Mouse (Mus musculus) right cerebral cortex, adult 18-20 months (tissue): Measurements from ENCODE around the gene Klhl26.
A peak's percentile ranks its signal among the peaks of the same experiment; 100 is the strongest.

Experiments used
- DNase-seq: peaks from one replicate; pipeline ENCODE4 v3.0.0; 2022; ENCODE audit warnings: mixed read lengths

Klhl26 gene

GRCm38 (mm10) chr8:70500386-70501301 lies 23.9 kb upstream of the Klhl26 start:
- DNase-seq: no peak

- no peak for DNase-seq
Measured at GRCm38 (mm10) chr8:70495771-70496062, 18.9 kb upstream of the Klhl26 start.

DNA sequence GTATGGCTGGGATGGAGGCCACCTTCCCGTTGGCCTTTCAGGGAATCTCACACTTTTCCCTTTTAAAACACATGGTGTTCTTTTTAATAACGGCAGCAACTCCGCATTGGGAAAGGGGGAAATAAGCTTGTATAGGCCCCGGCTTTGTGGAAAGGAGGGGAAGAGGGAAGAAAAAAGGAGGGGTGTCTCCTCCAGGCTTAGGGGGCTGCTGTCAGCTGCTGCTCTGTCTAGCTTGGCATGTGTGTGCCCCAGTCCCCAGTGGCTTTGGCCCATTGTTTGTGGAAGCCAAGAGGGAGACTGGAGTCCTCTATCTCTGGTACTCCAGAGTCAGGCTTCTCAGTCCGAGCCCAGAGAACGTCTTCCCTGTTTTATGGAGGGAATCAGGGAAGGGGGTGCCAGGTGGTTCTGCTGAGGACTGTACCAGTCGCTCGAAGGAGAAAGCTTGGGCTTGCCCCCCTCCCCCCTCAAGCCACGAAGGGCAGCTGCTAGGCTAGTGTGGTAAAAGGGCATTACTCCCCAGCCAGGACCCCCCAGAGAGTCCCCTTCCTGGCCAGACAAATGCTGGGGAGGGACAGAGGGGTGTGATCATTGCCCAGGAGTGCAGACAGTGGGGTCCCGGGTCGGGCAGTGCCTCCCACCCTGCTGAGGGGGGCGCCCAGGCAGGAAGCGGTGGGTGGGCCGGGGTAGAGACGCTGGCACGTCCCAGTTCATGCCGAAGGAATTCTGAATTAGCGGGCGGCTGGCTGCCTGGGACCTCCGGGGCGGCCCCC lies 18.4 kb upstream of the Klhl26 start:
- DNase-seq: no peak

GRCm38 (mm10) chr8:70494416-70494945 lies 17.7 kb upstream of the Klhl26 start:
- no peak for DNase-seq

GRCm38 (mm10) chr8:70493692-70494415 lies 17.1 kb upstream of the Klhl26 start:
- no peak for DNase-seq

DNA sequence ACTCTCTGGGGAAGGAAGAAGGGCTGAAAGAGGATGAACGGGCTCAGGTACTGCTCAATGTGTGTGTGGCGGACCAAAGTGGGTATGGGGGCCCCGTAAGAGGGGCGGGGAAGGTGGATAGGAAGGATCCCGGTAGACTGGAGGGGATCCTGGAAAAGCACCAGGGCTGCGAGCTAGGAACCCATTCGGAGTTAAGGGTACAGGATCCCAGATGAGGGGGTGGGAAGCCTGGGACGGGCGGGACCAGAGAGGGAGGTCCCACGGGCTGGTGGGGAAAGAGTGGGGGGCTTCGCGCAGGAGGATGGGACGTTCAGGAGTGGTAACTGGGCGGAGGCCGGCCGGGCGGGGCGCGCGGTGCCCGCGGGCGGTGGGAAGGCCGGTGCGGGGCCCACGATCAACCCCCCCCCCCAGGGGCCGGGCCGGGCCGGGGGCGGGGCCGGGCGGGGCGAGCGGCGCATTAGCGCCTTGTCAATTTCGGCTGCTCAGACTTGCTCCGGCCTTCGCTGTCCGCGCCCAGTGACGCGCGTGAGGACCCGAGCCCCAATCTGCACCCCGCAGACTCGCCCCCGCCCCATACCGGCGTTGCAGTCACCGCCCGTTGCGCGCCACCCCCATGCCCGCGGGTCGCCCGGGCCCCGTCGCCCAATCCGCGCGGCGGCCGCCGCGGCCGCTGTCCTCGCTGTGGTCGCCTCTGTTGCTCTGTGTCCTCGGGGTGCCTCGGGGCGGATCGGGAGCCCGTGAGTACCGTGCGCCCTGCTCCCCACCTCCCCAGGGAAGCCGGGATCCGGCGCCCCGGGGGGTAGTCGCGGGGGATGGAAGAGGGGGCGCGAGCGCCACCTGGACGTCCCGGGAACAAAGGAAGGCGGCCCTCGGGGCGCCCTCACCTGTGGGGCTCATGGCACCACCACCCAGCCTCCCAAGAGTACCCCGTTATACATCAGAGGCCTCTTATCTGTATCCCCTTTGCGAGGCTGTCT lies 16.2 kb upstream of the Klhl26 start, which contains the start of gene Crlf1:
Gene Crlf1 (plus strand): TSS at position 495 of the 977 bp plus-strand sequence.
- DNase-seq: no peak

DNA sequence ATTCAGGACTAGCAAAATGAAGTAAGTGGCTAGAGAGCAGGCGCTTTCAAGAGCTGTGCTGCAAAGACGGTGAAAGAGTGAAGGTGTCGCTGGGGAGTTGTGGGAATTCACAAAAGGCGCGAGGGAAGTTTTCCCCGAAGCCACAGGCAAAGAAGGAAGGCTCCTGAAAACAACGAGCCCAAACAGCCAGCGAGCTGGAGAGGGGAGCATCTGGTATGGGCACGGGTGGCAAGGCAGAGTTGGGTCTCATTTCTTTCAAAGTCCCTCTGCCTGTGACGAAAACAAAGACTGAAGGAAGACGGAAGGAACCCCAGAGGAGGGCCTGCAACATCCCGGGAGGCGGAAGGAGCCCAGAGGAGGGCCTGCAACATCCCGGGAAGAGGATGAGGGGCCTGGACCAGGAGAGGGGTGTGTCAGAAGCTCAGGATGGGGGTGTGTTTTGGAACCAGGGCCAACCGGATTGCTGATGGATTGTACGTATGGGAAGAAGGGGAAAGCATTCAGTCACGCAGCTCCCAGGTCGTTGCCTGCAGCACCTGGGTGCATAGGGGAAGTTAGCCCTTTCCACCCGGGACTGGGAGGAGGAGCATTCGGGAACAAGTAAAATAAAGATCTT lies 14.2 kb upstream of the Klhl26 start:
- no peak for DNase-seq

DNA sequence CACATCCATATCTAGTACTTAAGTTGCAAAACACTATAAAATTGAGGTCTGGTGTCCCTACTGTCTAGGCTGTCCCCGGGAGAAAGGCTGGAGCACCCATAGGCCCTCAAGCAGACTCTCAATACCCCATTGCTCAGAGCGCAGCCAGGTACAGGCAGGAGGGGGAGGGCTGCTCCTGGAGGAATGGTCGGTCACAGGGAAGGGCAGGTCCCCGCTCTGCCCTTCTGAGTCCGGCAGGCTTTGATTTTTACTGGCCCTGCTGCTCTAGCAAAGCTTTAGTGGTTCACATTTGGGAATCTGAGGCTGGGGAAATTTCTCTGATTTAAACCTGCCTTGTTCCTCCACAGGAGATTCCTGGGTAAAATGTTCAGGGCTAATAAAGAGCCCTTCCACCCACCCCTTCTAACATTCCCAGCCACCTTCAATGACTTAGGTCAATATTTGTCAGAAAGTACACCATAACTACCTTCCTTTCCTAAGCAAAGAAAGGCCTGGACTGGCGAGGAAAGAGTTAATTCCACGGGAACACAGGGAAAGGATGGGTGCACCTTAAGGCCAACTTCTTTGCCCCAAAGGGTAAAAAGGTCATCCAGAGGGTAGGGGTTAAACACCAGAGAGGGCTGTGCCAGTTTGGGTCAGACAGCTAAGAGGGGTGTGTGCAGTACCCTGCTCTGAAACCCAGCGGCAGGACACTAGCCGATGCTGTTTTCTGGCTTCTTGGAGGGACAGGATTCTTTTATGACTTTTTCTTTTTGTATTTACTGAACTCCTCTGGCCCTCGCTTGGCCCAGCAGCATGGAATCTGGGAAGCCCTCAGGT lies 13.5 kb upstream of the Klhl26 start:
- DNase-seq: no peak

DNA sequence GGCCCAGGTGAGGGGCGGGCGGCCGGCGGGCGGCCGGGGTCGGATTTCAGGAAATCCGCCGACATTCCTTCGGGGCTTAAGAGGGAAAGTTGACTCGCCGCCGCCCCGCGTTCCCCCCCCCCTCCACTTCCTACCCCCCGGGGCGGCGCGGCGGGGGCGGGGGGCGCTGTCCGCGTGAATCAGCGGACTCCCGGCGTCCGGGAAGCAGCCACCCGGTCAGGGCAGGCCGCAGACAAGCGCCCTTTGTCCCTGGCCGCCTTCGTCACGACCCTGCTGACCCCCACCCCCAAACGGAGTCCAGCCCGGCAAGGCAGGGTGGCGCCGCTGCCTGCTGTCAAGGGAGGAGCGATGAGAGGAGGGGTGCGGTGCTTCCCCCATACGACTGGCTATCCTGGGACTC lies 12.8 kb upstream of the Klhl26 start:
- no peak for DNase-seq

GRCm38 (mm10) chr8:70488931-70489470 lies 12.2 kb upstream of the Klhl26 start:
- DNase-seq: no peak

DNA sequence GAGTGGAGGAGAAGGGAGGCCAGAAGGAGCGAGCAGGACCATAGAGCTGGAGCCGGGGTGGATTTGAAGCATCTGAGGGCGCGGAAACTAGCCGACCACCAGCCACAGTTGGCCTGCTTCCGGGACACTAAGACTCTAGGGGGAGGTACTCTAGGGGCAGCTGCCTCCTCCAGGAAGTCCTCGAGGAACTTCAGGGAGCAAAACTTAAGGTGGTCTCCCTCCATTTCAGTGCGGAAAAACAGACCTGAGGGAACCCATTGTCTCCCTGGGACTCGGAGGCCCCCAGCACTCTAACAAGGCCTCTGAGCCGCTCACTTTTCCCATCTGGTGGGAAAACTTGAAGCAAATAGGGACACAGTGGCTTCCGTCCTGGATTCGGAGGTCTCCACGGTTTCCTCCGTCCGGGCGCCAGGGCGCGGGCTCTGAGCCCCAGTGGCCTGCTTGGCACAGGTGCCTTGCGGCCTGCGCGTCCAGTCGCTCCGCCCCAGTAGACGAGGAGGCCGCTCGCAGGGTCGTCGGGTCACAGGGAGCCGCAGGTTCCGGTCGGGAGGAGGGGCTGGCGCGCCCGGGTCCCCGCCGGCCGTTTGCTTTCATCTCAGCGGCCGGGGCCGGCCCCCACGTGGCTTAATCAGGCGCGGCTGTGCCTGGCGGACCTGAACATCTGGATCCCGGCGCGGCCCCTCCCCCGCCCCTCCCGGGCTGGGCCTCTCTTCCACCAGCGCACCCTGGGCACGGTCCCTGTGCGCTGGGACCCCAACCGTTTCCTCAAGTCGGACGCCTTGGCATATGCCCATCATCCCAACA lies 11.4 kb upstream of the Klhl26 start:
- DNase-seq: no peak

DNA sequence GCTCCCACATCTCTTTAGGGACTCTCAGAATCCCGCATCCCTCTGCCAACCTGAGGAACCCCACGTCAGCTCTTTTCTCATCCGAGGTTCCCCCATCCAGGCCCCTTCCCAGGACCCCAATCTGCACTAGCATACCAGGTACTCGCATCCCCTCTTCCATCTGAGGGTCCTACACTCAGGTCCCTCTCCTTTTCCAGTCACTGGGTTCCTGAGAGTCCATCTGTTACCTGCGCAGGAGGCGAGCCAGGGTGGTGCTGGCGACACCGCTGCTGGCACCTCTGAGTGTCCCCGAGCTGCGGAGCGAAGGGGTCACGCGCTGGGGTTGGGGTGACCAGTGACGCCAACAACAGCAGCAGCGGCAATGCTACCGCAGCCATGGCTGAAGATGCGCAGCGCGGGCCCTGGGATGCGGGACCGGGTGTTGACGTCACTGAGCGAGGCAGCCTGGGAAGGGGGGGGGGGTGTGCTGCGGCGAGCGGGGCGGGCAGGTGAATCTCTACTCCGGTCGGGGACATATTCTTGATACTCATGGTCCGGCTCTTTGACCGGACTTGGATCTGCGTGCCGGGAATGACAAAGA lies 10.3 kb upstream of the Klhl26 start, which contains the start of gene Tmem59l:
Gene Tmem59l (minus strand): TSS at position 418 of the 580 bp plus-strand sequence.
- DNase-seq: peak; percentile 72

DNA sequence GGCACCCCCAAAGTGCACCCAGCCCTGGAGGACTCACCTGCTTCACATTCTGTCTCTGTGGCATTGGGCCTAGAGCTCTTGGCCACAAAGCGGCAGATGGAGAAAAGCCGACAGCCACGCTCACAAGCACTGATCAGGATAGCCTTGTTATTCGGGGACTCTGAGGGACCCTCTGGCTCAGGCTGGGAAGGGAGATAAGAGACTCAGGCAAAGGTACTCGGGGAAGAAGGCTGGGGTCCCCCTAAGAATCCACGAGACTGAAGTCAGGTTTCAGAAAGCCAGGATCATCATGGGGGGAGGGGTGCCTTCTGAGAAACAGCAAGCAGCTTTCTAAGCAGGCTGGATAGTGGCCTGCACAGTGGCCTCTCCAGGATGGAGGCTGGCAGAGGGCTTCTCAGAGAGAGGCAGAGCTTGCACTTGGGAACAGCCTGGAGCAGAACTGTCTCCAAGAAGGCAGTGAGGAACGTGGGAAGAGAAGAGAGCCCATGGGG lies 9.5 kb upstream of the Klhl26 start:
- no peak for DNase-seq

GRCm38 (mm10) chr8:70482943-70483342 lies 6.2 kb upstream of the Klhl26 start:
- DNase-seq: no peak

GRCm38 (mm10) chr8:70481908-70482307 lies 5.1 kb upstream of the Klhl26 start:
- DNase-seq: peak; percentile 87

DNA sequence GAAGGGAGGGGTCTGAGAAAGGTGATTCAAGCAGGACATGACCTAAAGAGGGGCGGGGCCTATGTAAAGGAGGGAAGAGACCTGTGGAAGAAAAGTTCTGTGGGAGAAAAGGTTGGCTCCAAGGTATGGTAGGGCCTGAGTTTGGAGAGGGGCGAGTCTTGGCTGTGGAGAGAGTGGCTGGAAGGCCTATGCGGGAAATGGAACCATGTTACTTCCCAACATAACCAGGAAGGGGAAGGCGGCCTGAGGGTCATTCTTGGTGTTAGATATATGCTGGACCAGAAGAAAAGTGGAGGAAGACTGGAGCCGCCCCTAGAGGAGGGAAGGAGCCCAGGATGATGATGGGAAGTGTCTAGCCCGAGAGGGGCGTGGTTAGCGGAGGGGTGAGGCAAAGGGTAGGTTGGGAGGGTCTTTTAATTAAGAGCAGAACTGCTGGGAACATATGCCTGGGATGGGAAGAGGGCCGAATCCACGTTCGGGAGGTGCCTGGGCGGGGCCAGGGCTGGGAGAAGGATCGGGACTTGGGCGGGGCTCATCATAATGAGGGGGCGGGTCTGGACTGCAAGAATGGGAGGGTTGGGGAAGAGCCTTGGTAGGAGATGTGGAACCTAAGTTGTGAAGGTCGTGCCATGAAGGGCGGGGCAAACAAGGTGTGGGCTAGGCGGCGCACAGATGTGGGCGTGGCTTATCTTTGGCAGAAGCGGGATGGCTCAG lies 658 bp upstream of the Klhl26 start:
- no peak for DNase-seq

- no peak for DNase-seq
Measured at GRCm38 (mm10) chr8:70471856-70472255, 4.9 kb downstream of the Klhl26 start.

GRCm38 (mm10) chr8:70469938-70470337 lies 6.8 kb downstream of the Klhl26 start:
- DNase-seq: no peak
